Mouse (Mus musculus): ENCODE results near the gene Lgals3bp.
A peak's percentile ranks its signal among the peaks of the same experiment; 100 is the strongest.
"Not testable (repeated sequence)": the region's sequence is repeated elsewhere in the genome, so short reads cannot be mapped to it uniquely, and the experiment has no call there.

Lgals3bp gene

GRCm38 (mm10) chr11:118400566-118400936 lies 1.3 kb downstream of the Lgals3bp start:
- DNase-seq (ENCODE audit: low read depth): no peak

DNA sequence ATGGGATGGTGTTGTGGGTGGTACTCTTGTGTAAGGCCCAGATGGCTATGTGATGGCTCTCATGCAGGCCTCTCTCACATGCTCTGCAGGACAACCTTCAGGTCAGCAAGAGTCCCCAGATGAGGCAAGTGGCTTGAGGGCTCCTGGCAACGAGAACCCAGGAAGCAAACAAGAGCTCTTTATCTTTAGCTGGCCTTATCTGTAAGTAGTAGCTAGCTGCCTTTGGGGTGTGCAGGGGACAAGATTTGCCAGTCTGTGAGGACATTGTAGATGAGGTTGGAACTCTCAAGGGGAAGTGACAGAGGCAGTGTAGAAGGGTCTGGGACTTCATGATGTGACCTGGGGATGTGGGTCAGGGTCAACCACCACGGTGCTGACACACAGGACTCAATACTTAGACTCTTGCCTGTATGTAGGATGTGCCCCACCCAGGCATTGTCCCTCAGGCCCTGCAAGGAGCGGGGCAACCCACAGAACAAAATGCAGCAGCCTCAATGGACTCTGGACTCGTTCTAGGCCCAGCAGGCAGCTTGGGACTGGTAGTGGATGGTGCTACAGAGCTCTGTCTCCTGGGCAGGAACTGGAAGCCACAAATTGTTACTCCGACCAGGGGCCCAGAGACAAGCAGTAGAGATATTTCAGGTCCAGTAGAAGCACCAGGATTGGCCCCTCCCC lies 1.9 kb downstream of the Lgals3bp start:
- DNase-seq (ENCODE audit: low read depth): no peak

DNA sequence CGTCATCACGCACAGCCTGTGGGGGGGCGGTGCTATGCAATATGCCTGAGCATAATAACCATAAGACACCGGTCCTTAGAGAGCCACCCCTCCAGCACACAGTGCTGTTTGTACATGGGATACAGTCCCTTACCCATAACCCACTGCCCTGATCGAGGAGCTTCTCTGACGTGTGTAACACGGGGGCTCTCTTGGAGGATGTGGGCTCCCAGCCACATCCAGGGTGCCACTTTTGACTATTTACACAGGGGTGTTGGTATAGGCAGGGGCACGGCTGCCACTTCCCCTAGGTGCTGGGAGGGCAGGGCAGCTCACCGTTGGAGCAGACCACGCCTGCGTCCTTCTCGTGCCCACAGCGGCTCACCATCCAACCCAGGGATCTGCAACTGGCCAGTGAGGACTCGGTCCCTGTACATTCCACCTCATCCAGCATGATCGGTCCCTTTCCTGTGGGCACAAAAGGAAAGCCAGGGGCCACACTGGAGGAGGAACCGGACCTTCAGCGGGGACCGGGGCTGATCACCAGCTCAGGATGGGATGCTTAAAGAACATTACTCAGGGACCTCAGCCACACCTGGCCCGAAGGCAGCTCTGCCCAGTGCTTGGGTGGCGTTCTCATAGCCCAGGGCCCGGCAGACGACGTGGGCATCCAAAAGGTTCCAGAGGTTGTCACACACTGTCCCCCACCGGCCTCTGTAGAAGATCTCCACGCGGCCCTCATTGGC lies 3.9 kb downstream of the Lgals3bp start:
- no peak for DNase-seq (ENCODE audit: low read depth)

DNA sequence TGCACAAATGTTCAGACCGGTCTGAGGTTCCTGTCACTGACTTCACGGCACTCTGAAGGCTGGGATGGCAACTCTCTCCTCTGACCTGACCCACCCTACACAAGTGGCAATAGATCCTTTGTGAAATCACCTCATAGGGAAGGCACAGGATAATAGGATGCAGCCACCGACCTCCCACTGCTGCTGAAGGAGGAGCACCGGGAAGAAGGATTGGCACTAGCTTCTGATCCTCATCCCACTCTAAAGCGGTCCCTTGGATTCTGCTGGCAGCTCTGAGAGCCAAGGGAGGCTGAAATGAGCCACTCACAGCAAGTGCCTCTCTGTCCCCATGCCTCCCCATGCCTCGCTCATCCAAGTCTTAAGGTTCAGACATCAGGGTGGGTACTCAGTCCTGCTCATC lies 7.4 kb downstream of the Lgals3bp start:
- no peak for DNase-seq (ENCODE audit: low read depth)

DNA sequence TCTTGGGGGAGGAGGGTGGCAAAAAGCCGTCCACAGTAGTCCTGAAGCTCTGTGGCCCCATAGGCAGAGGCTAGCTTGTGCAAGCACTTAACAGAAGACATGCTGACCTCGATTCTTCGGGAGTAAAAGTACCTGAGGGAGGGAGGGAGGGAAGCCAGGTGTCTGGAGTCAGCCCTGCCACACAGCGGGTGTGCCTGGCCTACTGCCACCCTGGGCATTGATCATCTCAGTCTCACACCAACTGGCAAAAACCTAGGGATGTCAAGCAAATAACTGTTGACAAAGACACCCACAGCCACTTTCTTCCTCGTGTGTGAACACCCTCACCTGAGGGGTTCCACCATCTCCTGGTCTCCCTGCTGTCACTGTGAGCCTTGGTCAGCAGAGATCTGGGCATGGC lies 7.9 kb downstream of the Lgals3bp start:
- DNase-seq (ENCODE audit: low read depth): no peak

DNA sequence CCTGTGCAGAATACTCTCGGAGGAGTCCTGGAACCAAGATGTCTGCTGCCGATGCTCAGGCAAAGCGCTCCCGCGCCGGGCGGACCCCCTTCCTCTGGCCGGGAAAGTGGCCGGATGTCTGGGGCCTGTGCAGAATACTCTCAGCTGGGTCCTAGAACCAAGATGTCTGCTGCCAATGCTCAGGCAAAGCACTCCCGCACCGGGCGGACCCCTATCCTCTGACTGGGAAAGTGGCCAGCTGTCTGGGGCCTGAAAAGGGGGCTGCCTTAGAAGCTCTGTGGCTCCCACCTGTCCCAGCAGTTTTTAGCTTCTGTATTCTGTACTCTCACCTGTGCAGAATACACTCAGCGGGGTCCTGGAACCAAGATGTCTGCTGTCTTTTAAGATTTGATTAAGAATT lies 14.1 kb downstream of the Lgals3bp start:
- not testable (repeated sequence) for DNase-seq (ENCODE audit: low read depth)

DNA sequence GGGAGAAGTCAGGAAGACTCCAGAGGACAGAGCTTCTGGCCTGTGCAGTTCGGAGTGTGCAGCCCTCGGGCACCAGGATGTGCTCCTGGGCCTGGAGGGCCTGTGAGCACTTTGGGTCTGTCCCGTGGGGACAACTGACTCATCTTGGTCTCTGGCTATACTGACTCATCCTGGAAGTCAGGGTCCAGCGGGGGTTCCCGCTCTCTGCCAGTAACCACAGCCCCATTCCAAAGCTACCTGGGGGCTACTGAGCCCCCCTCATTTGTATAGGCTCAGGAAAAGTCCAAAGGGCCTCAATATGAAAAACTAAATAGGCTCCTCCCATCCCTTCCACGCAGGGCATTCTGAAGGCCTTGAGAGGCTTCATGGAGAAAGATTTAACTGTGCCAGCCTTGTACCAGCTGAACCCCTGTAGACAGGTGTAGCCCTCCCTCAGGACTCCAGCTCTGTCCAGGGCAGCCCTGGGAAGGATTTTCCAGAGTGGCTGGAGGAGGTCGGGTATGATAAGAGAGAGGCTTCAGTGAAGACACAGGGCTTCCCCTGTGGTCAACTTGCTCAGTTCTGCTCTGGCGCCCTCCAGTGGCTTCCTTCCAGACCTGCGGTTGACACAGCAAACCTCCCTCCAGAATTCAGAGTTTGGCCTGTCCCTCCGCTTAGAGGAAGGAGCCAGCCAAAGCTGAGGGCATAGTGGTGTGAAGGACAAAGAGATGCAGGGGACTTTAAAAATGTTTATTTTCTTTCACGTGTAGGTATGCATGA lies 22.5 kb downstream of the Lgals3bp start:
- peak; percentile 39 for DNase-seq (ENCODE audit: low read depth)

DNA sequence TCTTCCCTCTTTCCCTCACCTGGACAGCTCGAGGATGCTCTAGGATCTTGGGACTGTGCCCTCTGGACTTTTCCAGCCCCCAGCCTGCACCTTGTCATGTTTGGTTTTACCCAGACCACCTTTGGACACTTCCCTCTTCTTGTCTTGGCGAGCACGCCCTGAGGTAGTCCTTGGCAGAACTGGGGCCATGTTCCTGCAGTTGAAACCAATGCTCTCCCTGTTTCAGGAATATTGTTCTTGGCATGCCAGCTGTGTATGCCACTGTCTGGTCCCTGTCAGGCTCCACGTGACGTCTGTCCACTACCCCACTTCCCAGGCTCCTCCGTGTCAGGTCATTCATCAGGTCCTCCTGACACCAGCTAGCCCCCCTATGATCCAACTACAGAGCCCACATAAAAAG lies 23.2 kb downstream of the Lgals3bp start:
- DNase-seq (ENCODE audit: low read depth): no peak

DNA sequence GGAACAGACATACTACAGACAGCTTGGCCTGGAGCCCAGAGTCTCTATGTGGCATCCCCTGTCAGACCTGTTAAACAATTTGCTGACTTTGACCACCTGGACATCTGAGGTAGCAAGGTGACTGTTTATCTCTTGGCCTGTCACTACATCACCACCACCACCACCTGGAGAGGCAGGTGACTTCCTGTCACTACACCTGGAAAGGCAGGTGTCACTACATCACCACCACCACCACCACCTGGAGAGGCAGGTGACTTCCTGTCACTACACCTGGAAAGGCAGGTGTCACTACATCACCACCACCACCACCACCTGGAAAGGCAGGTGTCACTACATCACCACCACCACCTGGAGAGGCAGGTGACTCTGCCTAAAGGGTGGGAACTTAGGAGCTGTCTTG lies 25.6 kb downstream of the Lgals3bp start:
- DNase-seq (ENCODE audit: low read depth): not testable (repeated sequence)

GRCm38 (mm10) chr11:118375881-118376280 lies 26.0 kb downstream of the Lgals3bp start:
- DNase-seq (ENCODE audit: low read depth): no peak

DNA sequence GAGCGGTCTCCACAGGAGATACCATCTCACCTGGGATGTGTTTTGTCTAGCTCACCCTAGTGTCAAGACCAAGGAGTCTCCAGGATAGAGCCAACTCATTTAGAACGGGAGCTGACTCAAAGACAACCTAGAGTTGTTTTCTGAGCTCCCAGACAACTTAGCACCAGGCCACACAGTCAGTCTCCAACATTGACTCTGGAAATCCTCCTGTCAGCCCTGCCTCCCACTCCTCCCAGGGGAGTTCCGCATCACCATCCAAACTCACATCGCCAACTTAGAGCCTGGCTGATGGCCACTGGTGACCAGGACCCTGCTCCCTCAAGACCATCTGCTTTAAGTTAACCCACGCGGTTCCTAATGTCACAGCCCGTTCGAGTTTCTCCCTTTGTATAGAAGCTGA lies 26.4 kb downstream of the Lgals3bp start:
- no peak for DNase-seq (ENCODE audit: low read depth)

GRCm38 (mm10) chr11:118375006-118375405 lies 26.9 kb downstream of the Lgals3bp start:
- no peak for DNase-seq (ENCODE audit: low read depth)

- no peak for DNase-seq (ENCODE audit: low read depth)
These were observed 27.4 kb downstream of the Lgals3bp start for GRCm38 (mm10) chr11:118374506-118374905.

DNA sequence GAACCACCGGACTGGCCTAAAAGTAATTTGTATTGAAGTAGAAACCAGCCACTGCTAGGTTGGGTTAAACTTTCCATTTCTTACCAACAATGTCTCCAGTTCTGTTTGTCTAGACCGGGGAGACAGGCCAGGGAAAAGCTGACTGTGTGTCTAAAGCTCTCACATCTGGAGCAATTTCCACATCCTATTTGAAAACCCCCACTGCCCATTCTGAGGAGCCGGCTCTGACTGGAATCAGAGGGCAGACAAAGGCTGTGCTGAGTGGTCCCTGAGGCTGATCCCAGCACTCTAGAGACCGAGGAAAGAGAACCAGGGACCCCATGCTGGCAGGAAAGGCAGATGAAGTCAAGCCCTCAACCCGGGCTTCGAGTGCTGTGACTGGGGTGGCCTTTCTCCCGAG lies 29.3 kb downstream of the Lgals3bp start:
- DNase-seq (ENCODE audit: low read depth): no peak

DNA sequence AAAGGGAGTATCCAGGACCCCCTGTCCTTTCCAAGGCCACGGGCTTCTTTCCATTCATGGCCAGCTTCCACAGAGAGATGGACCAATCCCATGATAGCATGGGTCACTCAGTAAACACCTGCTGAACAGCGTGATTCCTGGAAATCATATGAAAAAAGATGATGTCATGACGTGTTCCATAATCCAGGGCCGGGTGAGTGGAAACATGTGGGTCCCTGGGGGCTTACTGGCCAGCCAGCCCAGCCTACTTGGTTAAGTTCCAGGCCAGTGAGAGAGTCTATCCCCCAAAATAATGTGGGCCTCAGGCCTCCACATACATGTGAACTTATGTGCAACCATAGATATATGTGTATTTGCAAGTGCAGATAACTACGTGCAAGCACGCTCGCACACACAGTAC lies 30.0 kb downstream of the Lgals3bp start:
- no peak for DNase-seq (ENCODE audit: low read depth)

- no peak for DNase-seq (ENCODE audit: low read depth)
These were observed 32.2 kb downstream of the Lgals3bp start for GRCm38 (mm10) chr11:118369657-118370056.

DNA sequence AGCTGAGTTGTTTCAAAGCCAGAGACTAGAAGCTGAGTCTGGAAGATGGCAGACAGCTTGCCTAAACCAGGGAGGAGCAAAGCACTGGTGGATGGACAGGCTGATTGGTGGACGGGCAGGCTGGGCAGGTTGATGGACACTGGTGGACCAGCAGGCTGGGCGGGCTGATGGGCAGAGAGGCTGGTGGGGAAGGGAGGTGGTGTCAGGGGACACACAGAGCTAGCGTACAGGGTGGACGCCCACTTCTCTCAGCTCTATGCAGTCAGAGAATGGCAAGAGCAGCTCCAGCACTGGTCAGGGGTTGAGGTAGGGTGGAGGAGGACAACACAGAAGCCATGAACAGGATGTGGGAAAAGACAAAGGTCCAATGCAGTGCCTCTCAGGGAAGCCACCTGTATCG lies 32.6 kb downstream of the Lgals3bp start:
- no peak for DNase-seq (ENCODE audit: low read depth)

GRCm38 (mm10) chr11:118368330-118368729 lies 33.6 kb downstream of the Lgals3bp start:
- DNase-seq (ENCODE audit: low read depth): peak; percentile 20

DNA sequence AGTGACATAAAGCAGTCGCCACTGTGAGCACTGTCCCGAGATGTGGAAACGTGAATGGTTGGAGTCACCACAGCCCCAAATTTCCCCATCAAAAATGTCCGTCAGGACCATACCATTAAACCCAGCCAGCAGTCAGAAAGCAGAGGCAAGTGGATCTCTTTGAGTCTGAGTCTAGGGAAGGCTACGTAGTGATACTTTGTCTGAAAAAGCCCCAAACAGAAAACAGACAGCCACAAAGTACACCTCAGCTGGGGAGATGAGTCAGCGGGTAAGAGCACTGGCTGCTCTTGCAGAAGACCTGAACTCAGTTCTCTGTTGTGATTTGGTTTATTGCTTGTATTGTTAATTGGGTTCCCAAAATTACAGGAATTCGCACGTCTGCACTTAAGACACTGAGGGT lies 35.3 kb downstream of the Lgals3bp start:
- no peak for DNase-seq (ENCODE audit: low read depth)

DNA sequence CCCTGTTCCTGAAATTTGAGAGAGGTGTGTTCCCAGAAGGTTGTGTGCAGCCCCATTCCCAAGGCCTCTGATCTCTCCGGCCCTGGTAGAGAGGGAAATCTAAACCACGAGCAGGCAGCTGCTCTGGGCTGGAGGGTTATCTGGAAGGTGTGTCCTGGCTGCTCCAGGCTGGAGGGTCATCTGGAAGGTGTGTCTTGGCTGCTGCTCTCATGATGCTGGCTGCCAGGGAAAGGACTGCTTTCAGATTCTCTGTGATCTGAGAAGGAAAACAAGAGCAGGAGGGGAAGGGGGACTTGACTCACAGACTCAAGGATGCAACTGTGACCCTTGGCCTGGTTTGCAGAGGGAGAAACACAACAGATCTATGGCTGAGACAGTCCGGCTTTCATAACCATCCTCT lies 35.8 kb downstream of the Lgals3bp start:
- no peak for DNase-seq (ENCODE audit: low read depth)

- DNase-seq (ENCODE audit: low read depth): no peak
These were observed 36.7 kb downstream of the Lgals3bp start for GRCm38 (mm10) chr11:118365171-118365570.

DNA sequence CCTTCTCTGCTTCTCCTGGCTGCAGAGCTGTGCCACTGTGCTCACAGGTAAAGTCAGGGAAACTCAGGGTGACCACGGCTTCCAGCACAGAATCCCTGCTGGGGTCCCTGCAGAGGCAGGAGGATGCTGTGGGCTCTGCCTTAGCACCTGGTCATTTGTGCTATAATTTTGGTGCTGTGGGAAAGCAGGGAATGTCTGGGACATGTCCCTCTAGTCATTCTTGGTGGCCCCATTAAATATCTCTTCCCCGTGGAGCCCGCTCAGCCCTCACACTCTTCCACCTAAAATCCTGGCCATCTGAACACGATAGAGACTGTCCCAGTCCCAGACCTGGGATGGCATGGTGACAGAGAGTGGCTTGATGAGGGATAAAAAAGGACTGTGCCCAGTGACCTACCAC lies 37.9 kb downstream of the Lgals3bp start:
- DNase-seq (ENCODE audit: low read depth): no peak

GRCm38 (mm10) chr11:118362971-118363518 lies 38.8 kb downstream of the Lgals3bp start:
- no peak for DNase-seq (ENCODE audit: low read depth)

Measured in c-Kit-positive CD71-positive TER-119-negative erythroid progenitor cells, embryonic 14.5 days (primary cell).